Mouse (Mus musculus) frontal cortex, postnatal 25 days (tissue): ENCODE data around the gene Mcat.

Experiments used
- DNase-seq, 2 experiments: peaks; one replicate each; pipeline ENCODE4 v3.0.0; 2022; ENCODE audit warnings: low spot score in 2 of 2

Mcat gene

GRCm38 (mm10) chr15:83575543-83575942 is 12.0 kb upstream of the Mcat start:
- DNase-seq: no peak

- DNase-seq: no peak
Measured at GRCm38 (mm10) chr15:83574731-83575351, 11.3 kb upstream of the Mcat start.

DNA sequence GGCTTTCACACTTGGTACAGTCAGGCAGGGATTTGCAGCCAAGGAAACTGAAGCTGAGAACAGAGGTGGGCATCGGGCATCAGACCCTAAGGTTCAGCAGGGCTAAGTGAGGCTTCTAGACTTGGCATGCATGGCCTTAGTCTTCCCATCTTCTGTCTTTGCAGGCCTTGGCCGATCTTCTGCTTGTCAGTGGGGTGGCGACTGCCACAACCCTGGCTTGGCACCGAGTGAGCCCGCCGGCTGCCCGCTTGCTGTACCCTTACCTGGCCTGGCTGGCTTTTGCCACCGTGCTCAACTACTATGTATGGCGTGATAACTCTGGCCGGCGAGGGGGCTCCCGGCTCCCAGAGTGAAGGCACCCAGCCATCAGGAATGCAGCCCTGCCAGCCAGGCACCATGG is 10.0 kb upstream of the Mcat start:
- no peak for DNase-seq

- no peak for DNase-seq
Measured at GRCm38 (mm10) chr15:83572132-83572531, 8.5 kb upstream of the Mcat start.

- DNase-seq: no peak
Measured at GRCm38 (mm10) chr15:83571636-83572035, 8.0 kb upstream of the Mcat start.

DNA sequence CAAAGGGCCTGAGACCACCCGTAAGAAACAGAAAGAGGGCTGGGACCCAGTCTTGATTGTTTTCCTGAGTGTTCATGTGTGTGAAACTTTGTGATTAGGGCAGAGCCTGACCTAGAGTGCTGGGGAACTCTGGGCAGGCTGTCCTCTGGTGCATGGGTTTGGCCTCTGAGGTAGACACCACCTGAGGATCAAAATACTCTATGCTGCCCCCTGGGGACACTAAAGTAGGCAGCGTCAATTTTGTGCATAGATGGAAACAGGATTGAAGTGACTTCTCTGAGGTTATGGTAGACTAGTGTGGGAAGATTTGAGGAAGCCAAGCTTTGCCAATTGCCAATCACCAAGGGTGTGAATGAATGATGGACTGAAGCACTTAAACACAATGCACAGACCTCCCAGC is 7.1 kb upstream of the Mcat start:
- DNase-seq: no peak

DNA sequence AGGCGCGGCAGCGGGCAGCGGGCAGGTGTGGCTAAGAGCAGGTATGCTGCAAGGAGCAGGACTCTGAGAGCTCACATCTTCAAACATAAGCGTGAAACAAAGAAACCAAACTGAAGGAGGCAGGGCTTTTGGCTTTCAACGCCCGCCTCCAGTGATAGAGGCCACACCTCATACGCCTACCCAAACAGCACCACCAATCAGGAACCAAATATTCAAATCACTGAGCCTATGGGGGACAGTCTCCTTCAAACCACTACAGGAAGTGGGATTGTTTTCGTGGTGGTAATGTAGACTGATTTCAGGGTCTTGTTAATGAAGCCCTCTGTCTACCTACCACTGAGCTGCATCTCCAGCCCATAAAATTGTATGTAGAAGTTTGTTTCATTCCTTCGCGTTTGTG is 6.1 kb upstream of the Mcat start:
- no peak for DNase-seq

DNA sequence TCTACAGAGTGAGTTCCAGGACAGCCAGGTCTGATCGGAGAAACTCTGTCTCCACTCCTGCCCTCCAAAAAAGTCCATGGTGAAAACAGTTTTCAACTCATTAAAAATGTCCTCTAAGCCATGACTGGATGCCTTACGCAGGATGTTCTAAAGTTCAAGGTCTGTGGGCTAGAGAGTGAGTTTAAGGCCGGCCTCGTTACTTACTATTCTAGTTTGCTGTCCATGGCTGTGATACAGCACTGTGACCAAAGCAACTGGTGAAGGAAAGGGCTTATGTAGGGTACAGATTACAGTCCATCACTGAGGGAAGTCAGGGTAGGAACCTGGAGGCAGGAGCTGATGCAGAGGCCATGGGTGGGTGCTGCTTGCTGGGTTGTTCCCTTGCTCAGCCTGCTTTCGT is 5.0 kb upstream of the Mcat start:
- no peak for DNase-seq

DNA sequence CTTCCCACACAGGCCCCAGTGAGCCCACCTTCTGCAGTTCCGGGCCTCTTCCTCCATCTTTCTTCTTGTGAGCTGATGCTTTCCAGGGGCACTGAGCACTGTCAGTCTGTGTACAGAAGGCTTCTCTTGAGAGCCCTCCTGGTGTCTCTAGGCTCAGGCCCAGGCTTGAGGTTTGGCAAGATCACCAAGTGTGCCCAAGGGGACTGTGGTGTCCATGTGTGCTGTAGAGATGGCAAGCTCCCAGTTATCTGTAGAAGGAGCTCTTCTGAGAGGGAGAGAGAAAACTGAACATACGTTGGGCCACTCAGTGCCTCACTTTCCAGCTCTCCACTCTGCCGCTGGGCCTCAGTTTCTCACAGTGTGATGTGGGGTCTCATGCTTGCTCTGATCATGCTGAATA is 4.1 kb upstream of the Mcat start:
- DNase-seq: no peak

- DNase-seq: no peak
Measured at GRCm38 (mm10) chr15:83566006-83566405, 2.4 kb upstream of the Mcat start.

GRCm38 (mm10) chr15:83565434-83565833 is 1.8 kb upstream of the Mcat start:
- DNase-seq: no peak

- DNase-seq: no peak
Measured at GRCm38 (mm10) chr15:83563857-83564651, 467 bp upstream of the Mcat start.

DNA sequence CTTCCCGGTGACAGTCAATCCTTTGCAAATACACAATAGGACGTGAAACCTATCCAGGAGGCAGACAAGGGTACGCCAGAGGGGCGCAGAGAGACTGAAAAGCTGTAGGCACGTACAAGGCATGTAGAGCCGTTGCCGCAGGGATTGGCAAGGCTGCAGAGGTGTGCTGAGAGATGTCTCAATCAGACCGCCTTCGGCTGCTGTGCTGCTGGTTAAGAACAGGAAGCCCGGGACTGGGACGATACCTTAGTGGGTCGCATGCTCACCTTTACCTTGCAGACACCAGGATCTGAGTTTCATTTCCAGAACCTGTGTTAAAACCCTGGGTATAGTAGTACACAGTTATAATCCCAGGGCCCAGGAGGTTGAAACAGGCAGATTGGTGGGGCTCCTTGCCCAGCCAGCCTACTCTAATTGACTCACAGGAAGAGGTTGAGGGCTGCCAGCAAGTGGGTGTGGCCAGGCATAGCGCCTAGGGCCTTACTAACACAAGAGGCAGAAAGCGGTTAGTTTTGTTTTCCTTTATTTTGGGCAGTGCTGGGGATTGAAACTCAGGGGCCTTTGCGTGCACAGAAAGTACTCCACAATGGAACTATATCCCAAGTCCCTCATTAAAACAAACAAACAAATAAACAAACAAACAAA is 839 bp downstream of the Mcat start:
- no peak for DNase-seq

- no peak for DNase-seq
Measured at GRCm38 (mm10) chr15:83560941-83561477, 2.6 kb downstream of the Mcat start.

DNA sequence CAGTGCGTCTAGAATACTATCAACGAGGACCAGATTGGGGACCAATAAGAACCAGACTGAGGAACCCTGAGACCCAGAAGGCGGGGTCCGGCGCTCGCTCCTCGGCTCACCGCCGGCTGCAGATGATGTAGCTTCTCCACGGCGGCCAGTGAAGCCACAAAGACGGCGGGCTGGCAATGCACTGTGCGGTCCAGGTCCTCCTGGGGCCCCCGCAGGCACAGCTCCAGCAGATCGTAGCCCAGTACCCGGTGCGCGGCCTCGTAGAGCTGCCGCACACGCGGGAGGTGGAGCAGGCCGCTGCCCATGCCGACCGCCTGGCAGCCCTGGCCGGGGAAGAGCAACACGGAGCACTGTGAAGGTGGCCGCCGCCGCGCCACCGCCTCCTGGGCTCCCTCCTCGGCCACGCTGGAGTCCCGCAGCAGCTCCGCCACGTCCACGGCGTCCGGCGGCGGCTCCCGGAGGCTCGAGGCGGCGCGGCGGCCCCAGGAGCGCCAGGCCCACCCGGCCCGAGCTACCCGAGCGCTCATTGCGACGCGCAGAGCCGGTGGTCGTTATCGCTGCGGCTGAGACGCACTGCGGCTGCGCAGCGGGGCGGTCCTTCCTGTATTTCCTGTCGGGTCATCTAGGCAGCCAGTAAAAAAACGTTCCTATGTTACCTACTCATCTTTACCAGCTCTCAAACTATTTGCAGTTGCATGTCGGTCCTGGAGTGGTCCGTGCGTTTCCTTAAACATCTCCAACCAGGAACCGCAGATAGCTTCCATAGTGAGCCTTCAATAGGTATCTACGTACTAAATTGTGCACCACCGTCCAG is 8.2 kb downstream of the Mcat start:
- DNase-seq: peak; percentile 65 to 85

DNA sequence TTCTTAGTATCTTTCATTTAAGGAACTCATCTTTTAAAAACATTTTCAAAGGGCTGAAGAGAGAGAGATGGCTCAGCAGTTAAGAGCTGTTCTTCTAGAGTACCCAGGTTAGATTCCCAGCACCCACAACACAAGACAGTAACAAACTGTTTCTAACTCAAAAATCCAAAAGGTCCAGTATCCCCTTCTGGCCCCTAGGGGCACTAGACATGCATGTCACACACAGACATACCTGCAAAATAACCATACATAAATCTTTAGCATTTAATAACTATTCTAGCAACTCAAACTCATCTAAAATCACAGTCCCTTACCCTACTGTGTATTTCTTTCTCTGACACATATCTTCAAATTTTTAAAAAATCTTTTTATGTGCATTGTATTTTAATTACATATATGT is 9.8 kb downstream of the Mcat start:
- no peak for DNase-seq

DNA sequence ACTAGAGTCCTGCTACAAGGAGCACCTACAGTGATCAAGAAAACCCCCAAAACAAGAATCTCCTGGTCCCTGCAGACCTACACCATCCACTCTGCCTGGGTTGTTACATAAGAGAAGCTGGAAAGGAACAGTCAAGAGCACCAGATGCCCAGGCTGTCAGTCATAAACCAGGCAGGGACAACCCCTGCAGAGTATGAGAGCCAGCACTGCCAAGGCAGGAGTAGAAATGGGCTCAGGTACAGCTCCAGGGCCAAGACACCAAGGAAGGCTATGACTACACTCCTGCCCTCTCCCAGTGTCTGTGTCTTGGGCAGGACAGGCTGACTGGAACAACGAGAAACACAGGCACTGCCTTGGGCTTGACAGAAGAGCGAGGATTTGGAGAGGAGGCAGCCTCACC is 13.4 kb downstream of the Mcat start:
- DNase-seq: no peak

- DNase-seq: no peak
Measured at GRCm38 (mm10) chr15:83547144-83547543, 16.4 kb downstream of the Mcat start.

DNA sequence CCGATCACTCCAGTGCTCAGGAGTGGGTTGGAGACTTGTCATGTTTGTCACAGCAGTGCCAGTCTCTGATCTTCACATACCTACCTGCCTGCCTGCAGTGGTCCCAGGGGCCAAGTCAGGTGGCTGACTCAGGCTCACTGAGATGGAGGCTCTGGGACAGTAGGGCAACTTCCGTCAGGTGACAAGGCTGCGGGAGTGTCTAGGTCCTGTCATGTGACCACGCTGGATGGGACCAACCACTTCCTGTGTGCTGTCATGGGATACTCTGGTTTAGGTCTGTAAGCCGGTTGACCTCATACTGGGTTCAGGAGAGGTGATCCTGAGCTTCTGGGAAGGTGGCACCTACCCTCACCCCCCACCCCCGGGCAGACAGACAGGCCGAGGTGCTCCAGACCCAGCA is 17.6 kb downstream of the Mcat start:
- DNase-seq: no peak

DNA sequence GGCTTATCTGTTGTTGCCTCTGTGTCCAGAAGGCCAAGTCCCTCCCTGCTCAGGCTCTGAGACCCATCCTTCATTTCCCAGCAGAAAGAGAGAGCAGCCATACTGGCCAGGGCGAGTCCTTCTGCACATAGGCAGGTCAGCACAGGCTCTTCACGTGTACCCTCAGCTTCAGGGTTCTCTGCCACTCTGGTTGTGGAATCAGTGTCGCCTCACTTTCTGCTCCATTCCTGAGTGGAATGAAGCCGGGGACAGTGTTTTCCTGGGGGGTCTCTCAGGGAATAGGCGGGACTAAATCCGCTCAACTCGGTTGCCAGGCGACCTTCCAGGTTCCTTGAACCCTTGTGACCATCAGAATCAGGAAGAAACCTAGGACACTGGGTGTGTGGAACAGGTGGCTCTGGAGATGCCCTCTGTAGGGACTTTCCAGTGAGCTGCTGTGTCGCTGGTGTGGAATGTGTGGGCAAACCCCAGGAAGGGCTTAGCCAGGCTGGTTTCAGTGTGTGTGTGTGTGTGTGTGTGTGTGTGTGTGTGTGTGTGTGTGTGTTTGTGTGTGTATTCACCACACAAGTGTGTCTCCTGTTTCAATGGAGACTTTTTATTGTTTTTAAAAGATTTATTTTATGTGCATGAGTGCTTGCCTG is 21.8 kb downstream of the Mcat start:
- DNase-seq: no peak

GRCm38 (mm10) chr15:83539905-83540304 is 23.7 kb downstream of the Mcat start:
- DNase-seq: no peak
